In genomic region chr10:82795767-82796166, GRCm38 (mm10) we compare ENCODE assay signal across 9 mouse cellular contexts. TPM values are rescaled to one million over a fixed set of nuclear protein-coding genes. Genes with fewer than 3 reads are reported as not detected.
DNase-seq lines count a peak whose midpoint lies in the region; ATAC-seq and TF ChIP-seq lines count a peak whose summit lies in the region.
"Had no signal": no experiment of that assay in that cellular context is flagged by ENCODE, and none has a peak within 500 bp of the region (broad histone marks: within the 10 kb centered on the region; RNA-seq: fewer than 3 reads in every experiment).

No protein-coding gene starts in this region.

- H3K4me2 ChIP-seq in lung, embryonic 16.5 days (ENCODE audit: low read depth, low read length), result peak overlapping the region; percentile 54
- H3K4me2 ChIP-seq in hindbrain, embryonic 15.5 days, result peak overlapping the region; percentile 43

- TF ChIP-seq CTCF in cerebellum, adult 2 months (IDR thresholded peaks at IDR 0.05; ENCODE audit: borderline replicate concordance, insufficient read depth, low read depth, low read length), result no peak
- no peak for TF ChIP-seq CTCF in lung, adult 2 months (IDR thresholded peaks at IDR 0.05; ENCODE audit: insufficient read depth, low read length)

- TF ChIP-seq POLR2A in cerebellum, adult 2 months (IDR thresholded peaks at IDR 0.05; ENCODE audit: borderline replicate concordance, insufficient read depth, low read length), result no peak; the same call in 1 of the 2 replicates
- no peak for TF ChIP-seq POLR2A in lung, adult 2 months (IDR thresholded peaks at IDR 0.05; ENCODE audit: borderline replicate concordance, extremely low read depth, low read depth, low read length)

- no peaks in the 10 kb centered on the region for H3K9me3 ChIP-seq in lung, embryonic 16.5 days (ENCODE audit: control insufficient read depth, low read length)
- no peaks in the 10 kb centered on the region for H3K9me3 ChIP-seq in hindbrain, embryonic 15.5 days

- peak in 1 of 2 experiments; percentile 30 for DNase-seq in cerebellum, adult 2 months
- no peak for DNase-seq in cerebellum, postnatal 4 days (ENCODE audit: low spot score in 2 of 2)
- DNase-seq in lung, adult 2 months, result no peak
- peak; percentile 14 for DNase-seq in naive thymus-derived CD4-positive, alpha-beta T cell, adult 2 months (ENCODE audit: low read depth)
- no peak for DNase-seq in spleen, adult 18-20 months
- no peak for DNase-seq in Muller cell, postnatal 12 days (ENCODE audit: inconsistent ontology term)

- H3K4me3 ChIP-seq in cerebellum, adult 2 months (replicated peaks; ENCODE audit: insufficient read depth, low read depth, low read length), result peak overlapping the region; percentile 61
- H3K4me3 ChIP-seq in lung, embryonic 16.5 days (ENCODE audit: low read length), result peak overlapping the region; percentile 30
- H3K4me3 ChIP-seq in lung, adult 2 months (replicated peaks; ENCODE audit: extremely low read depth, low read depth, low read length), result no peak overlapping the region
- H3K4me3 ChIP-seq in hindbrain, embryonic 15.5 days, result no peak overlapping the region

- 17% methylated on average over 8 of the region's 8 CpGs for WGBS in cerebellum, adult 2 months
- 34% methylated on average over 8 of the region's 8 CpGs for WGBS in lung, embryonic 16.5 days
- 27% methylated on average over 8 of the region's 8 CpGs for WGBS in lung, adult 2 months
- 46% methylated on average over 8 of the region's 8 CpGs for WGBS in hindbrain, embryonic 15.5 days

- peak overlapping the region; percentile 32; the same call in 1 of the 2 replicates for H3K27ac ChIP-seq in cerebellum, adult 2 months (ENCODE audit: insufficient read depth, low read length)
- H3K27ac ChIP-seq in lung, embryonic 16.5 days (ENCODE audit: low read length), result no peak overlapping the region
- H3K27ac ChIP-seq in hindbrain, embryonic 15.5 days (replicated peaks), result no peak overlapping the region
- H3K27ac ChIP-seq: macrophage had no signal

- H3K27me3 ChIP-seq in cerebellum, adult 2 months (ENCODE audit: control insufficient read depth, insufficient read depth, low read length), result no peaks in the 10 kb centered on the region
- H3K27me3 ChIP-seq in lung, embryonic 16.5 days (ENCODE audit: control insufficient read depth, insufficient read depth, low read depth, low read length), result no peaks in the 10 kb centered on the region
- H3K27me3 ChIP-seq in hindbrain, embryonic 15.5 days, result no peaks in the 10 kb centered on the region

- H3K9ac ChIP-seq in lung, embryonic 16.5 days (ENCODE audit: low read length), result no peak overlapping the region
- H3K9ac ChIP-seq in hindbrain, embryonic 15.5 days, result no peak overlapping the region

- H3K36me3 ChIP-seq in lung, embryonic 16.5 days (ENCODE audit: control insufficient read depth, insufficient read depth, low read length), result no peaks in the 10 kb centered on the region
- no peaks in the 10 kb centered on the region for H3K36me3 ChIP-seq in hindbrain, embryonic 15.5 days

- no peaks in the 10 kb centered on the region for H3K4me1 ChIP-seq in cerebellum, adult 2 months (ENCODE audit: control insufficient read depth, insufficient read depth, low read length)
- H3K4me1 ChIP-seq in lung, embryonic 16.5 days (replicated peaks; ENCODE audit: control insufficient read depth, insufficient read depth, low read length), result peaks cover 11% of the 10 kb centered on the region
- peaks cover 7% of the 10 kb centered on the region; the same call in 1 of the 2 replicates for H3K4me1 ChIP-seq in lung, adult 2 months (ENCODE audit: control insufficient read depth, insufficient read depth, low read length)
- peaks cover 9% of the 10 kb centered on the region; the same call in 1 of the 2 replicates for H3K4me1 ChIP-seq in hindbrain, embryonic 15.5 days (replicated peaks)

- ATAC-seq in lung, embryonic 16.5 days (ENCODE audit: low read depth), result 0 out of 2 replicates have a peak, but pooled peaks have one; percentile 10
- ATAC-seq in hindbrain, embryonic 15.5 days (ENCODE audit: low FRiP score, low read depth), result 0 out of 2 replicates have a peak, but pooled peaks have one; percentile 30

RNA-seq across cellular contexts. Expression of gene Nfyb, which starts 31.8 kb away (rescaled TPM):
- 28.7 and 31.8 TPM in 2 replicates for polyA plus RNA-seq in cerebellum, adult 2 months (2012; rRNA removed)
- 43.5 and 48.0 TPM in 2 replicates for polyA plus RNA-seq in lung, embryonic 16.5 days (2015; fragmentation: Nextera tagmentation; extraction: Ambion mirVana)
- 5.6 and 7.1 TPM in 2 replicates for polyA plus RNA-seq in lung, adult 2 months (2012; rRNA removed)
- 39.0 and 39.2 TPM in 2 replicates for polyA plus RNA-seq in hindbrain, embryonic 15.5 days (2015; fragmentation: Nextera tagmentation; extraction: Ambion mirVana)

RNA-seq across cellular contexts. Expression of gene Txnrd1, which starts 38.0 kb away (rescaled TPM):
- polyA plus RNA-seq in cerebellum, adult 2 months (2012; rRNA removed), result 48.6 and 50.9 TPM in 2 replicates
- 92.6 and 102 TPM in 2 replicates for polyA plus RNA-seq in lung, embryonic 16.5 days (2015; fragmentation: Nextera tagmentation; extraction: Ambion mirVana)
- 25.5 and 35.6 TPM in 2 replicates for polyA plus RNA-seq in lung, adult 2 months (2012; rRNA removed)
- polyA plus RNA-seq in hindbrain, embryonic 15.5 days (2015; fragmentation: Nextera tagmentation; extraction: Ambion mirVana), result 103 and 105 TPM in 2 replicates

Comparison
In these comparisons a context has a peak if more than half of its experiments do, and no peak if none do; other contexts are left out.
1. H3K4me3 ChIP-seq: peak in cerebellum, adult 2 months (single experiment) and lung, embryonic 16.5 days (single experiment); none in lung, adult 2 months (single experiment) and hindbrain, embryonic 15.5 days (single experiment).